Mouse (Mus musculus) forebrain, embryonic 16.5 days (tissue): ENCODE measurements around the gene 1700015F17Rik. TPM values are rescaled to one million over a fixed set of nuclear protein-coding genes. Genes with fewer than 3 reads are reported as not detected.

ENCODE experiments used
- ATAC-seq: fragments of 200-750 bp; cut with Nextera tagmentation; 2 replicates; pipeline ENCODE4 v1.8.0; 2017; ENCODE audit warnings: mild to moderate bottlenecking, moderate library complexity
- H3K27ac ChIP-seq: fragments of 300-500 bp; sonication (generic); 2 replicates; pipeline ENCODE4 v1.5.1; 2014; ENCODE audit warnings: low read length, control low read depth
- H3K27me3 ChIP-seq: fragments of 300-500 bp; sonication (generic); replicated peaks from 2 replicates; pipeline ENCODE4 v1.6.1; 2014; ENCODE audit warnings: low read length; ENCODE audit not compliant: control insufficient read depth, insufficient read depth
- H3K36me3 ChIP-seq: fragments of 300-500 bp; sonication (generic); 2 replicates; pipeline ENCODE4 v1.6.1; 2014; ENCODE audit not compliant: control insufficient read depth, insufficient read depth
- H3K4me1 ChIP-seq: fragments of 300-500 bp; sonication (generic); replicated peaks from 2 replicates; pipeline ENCODE4 v1.6.1; 2014; ENCODE audit warnings: low read length; ENCODE audit not compliant: control insufficient read depth, insufficient read depth
- H3K4me2 ChIP-seq: fragments of 300-500 bp; sonication (generic); 2 replicates; pipeline ENCODE4 v1.6.1; 2014; ENCODE audit warnings: mild to moderate bottlenecking, low read length, control low read depth
- H3K4me3 ChIP-seq: fragments of 300-500 bp; sonication (generic); replicated peaks from 2 replicates; pipeline ENCODE4 v1.5.1; 2014; ENCODE audit warnings: mild to moderate bottlenecking, low read length, control low read depth
- H3K9ac ChIP-seq: fragments of 300-500 bp; sonication (generic); replicated peaks from 2 replicates; pipeline ENCODE4 v1.6.1; 2014; ENCODE audit warnings: low read depth, low read length, control low read depth
- H3K9me3 ChIP-seq: fragments of 300-500 bp; sonication (generic); 2 replicates; pipeline ENCODE4 v1.6.1; 2016; ENCODE audit warnings: low read length; ENCODE audit not compliant: control insufficient read depth
- WGBS: fragments of 180-500 bp; shearing (Covaris S2); extraction: QIAGEN DNeasy Blood & Tissue Kit; methylation state at CpG from one replicate; pipeline ENCODE4 v1.1.7; 2014; 5-methylcytosine and 5-hydroxymethylcytosine counted together
- polyA plus RNA-seq: library from polyadenylated mRNA; unstranded; fragments of >200 nt; fragmentation: Nextera tagmentation; extraction: Ambion mirVana; gene quantifications from 2 replicates; pipeline ENCODE4 v1.2.1, GENCODE M21; 2015

1700015F17Rik gene
- polyA plus RNA-seq, result not detected in 2 replicates

- ATAC-seq, result no peak
- 92% methylated on average over 6 of the region's 6 CpGs for WGBS
Observed at GRCm38 (mm10) chr5:5479043-5479442, at the start of gene 1700015F17Rik. TSS of gene 1700015F17Rik (minus strand) at chr5:5479143.

GRCm38 (mm10) chr5:5515411-5515810, 36.5 kb upstream of the 1700015F17Rik start:
- no peaks in the 10 kb centered on the region for H3K27me3 ChIP-seq
- H3K4me2 ChIP-seq, result no peak overlapping the region
- no peak overlapping the region for H3K9ac ChIP-seq
- no peak for ATAC-seq
- no peaks in the 10 kb centered on the region for H3K9me3 ChIP-seq
- no peak overlapping the region for H3K27ac ChIP-seq
- H3K36me3 ChIP-seq, result no peaks in the 10 kb centered on the region
- WGBS, result 76% methylated on average over 5 of the region's 5 CpGs
- peaks cover 6% of the 10 kb centered on the region for H3K4me1 ChIP-seq
- no peak overlapping the region for H3K4me3 ChIP-seq

More at GRCm38 (mm10) chr5:5479043-5479442, at the start of gene 1700015F17Rik:
- no peaks in the 10 kb centered on the region for H3K36me3 ChIP-seq
- H3K9me3 ChIP-seq, result no peaks in the 10 kb centered on the region
- no peak within 1 kb of the TSS for H3K4me3 ChIP-seq
- no peak within 1 kb of the TSS for H3K27ac ChIP-seq
- no peaks in the 10 kb centered on the region for H3K27me3 ChIP-seq
- H3K4me1 ChIP-seq, result no peaks in the 10 kb centered on the region
- H3K9ac ChIP-seq, result no peak within 1 kb of the TSS
- no peak within 1 kb of the TSS for H3K4me2 ChIP-seq

- Histone ChIP-seq H3K4me3 (peak within 1 kb of the TSS; percentile 78), H3K36me3 (no peaks in the 10 kb centered on the region), H3K4me2 (peak within 1 kb of the TSS; percentile 66), H3K9me3 (no peaks in the 10 kb centered on the region), H3K4me1 (peaks cover 8% of the 10 kb centered on the region), H3K9ac (peak within 1 kb of the TSS; percentile 68), H3K27me3 (no peaks in the 10 kb centered on the region), H3K27ac (peak within 1 kb of the TSS; percentile 87)
- under 1% methylated on average over 68 of the region's 79 CpGs for WGBS
- ATAC-seq, result peak; percentile 97
Observed at GRCm38 (mm10) chr5:5514196-5515076, 35.5 kb upstream of the 1700015F17Rik start, which contains the start of gene Cldn12. TSS of gene Cldn12 (minus strand) at chr5:5514958.

GRCm38 (mm10) chr5:5511401-5511800, 32.5 kb upstream of the 1700015F17Rik start:
- WGBS, result 70% methylated on average over 3 of the region's 3 CpGs
- ATAC-seq, result no peak

GRCm38 (mm10) chr5:5510989-5511388, 32.0 kb upstream of the 1700015F17Rik start:
- Histone ChIP-seq H3K9ac (no peak overlapping the region), H3K4me2 (no peak overlapping the region), H3K4me3 (no peak overlapping the region), H3K4me1 (peaks cover 24% of the 10 kb centered on the region), H3K27me3 (no peaks in the 10 kb centered on the region), H3K9me3 (no peaks in the 10 kb centered on the region), H3K36me3 (no peaks in the 10 kb centered on the region), H3K27ac (no peak overlapping the region)
- no peak for ATAC-seq
- WGBS, result 23% methylated on average over 5 of the region's 5 CpGs

More at GRCm38 (mm10) chr5:5511401-5511800, 32.5 kb upstream of the 1700015F17Rik start:
- Histone ChIP-seq H3K27ac (no peak overlapping the region), H3K4me2 (no peak overlapping the region), H3K4me1 (peaks cover 24% of the 10 kb centered on the region), H3K9me3 (no peaks in the 10 kb centered on the region), H3K4me3 (no peak overlapping the region), H3K36me3 (no peaks in the 10 kb centered on the region), H3K27me3 (no peaks in the 10 kb centered on the region), H3K9ac (no peak overlapping the region)

GRCm38 (mm10) chr5:5510304-5510887, 31.5 kb upstream of the 1700015F17Rik start:
- ATAC-seq, result no peak
- no peak overlapping the region for H3K4me3 ChIP-seq
- WGBS, result 16% methylated on average over 10 of the region's 10 CpGs
- H3K9me3 ChIP-seq, result no peaks in the 10 kb centered on the region
- peak overlapping the region; percentile 6; the same call in 1 of the 2 replicates for H3K4me2 ChIP-seq
- no peaks in the 10 kb centered on the region for H3K36me3 ChIP-seq
- peaks cover 24% of the 10 kb centered on the region for H3K4me1 ChIP-seq
- no peak overlapping the region for H3K27ac ChIP-seq
- H3K27me3 ChIP-seq, result no peaks in the 10 kb centered on the region; the same call in 1 of the 2 replicates
- no peak overlapping the region for H3K9ac ChIP-seq

GRCm38 (mm10) chr5:5508231-5508630, 29.3 kb upstream of the 1700015F17Rik start:
- no peak overlapping the region for H3K4me3 ChIP-seq
- no peaks in the 10 kb centered on the region for H3K9me3 ChIP-seq
- WGBS, result 59% methylated on average over 10 of the region's 10 CpGs
- no peaks in the 10 kb centered on the region; the same call in 1 of the 2 replicates for H3K27me3 ChIP-seq
- H3K9ac ChIP-seq, result peak overlapping the region; percentile 22; the same call in 1 of the 2 replicates
- H3K36me3 ChIP-seq, result no peaks in the 10 kb centered on the region
- peaks cover 29% of the 10 kb centered on the region for H3K4me1 ChIP-seq
- H3K27ac ChIP-seq, result no peak overlapping the region
- peak overlapping the region; percentile 39 for H3K4me2 ChIP-seq
- peak; percentile 27 for ATAC-seq

GRCm38 (mm10) chr5:5507701-5508225, 28.8 kb upstream of the 1700015F17Rik start:
- peak; percentile 56 for ATAC-seq
- H3K27me3 ChIP-seq, result no peaks in the 10 kb centered on the region; the same call in 1 of the 2 replicates
- H3K36me3 ChIP-seq, result no peaks in the 10 kb centered on the region
- H3K4me1 ChIP-seq, result peaks cover 32% of the 10 kb centered on the region
- H3K9ac ChIP-seq, result peak overlapping the region; percentile 22; the same call in 1 of the 2 replicates
- H3K27ac ChIP-seq, result no peak overlapping the region
- H3K4me3 ChIP-seq, result 0 out of 2 replicates have a peak overlapping the region, but pooled peaks have one; percentile 6
- H3K9me3 ChIP-seq, result no peaks in the 10 kb centered on the region
- peak overlapping the region; percentile 39 for H3K4me2 ChIP-seq
- WGBS, result 16% methylated on average over 20 of the region's 20 CpGs

GRCm38 (mm10) chr5:5504456-5504855, 25.5 kb upstream of the 1700015F17Rik start:
- ATAC-seq, result no peak
- no peak overlapping the region for H3K27ac ChIP-seq
- H3K9ac ChIP-seq, result no peak overlapping the region

More at GRCm38 (mm10) chr5:5504456-5504855, 25.5 kb upstream of the 1700015F17Rik start:
- Histone ChIP-seq H3K4me3 (no peak overlapping the region), H3K27me3 (no peaks in the 10 kb centered on the region; the same call in 1 of the 2 replicates), H3K4me1 (peaks cover 28% of the 10 kb centered on the region), H3K4me2 (no peak overlapping the region), H3K9me3 (no peaks in the 10 kb centered on the region), H3K36me3 (no peaks in the 10 kb centered on the region)
- WGBS, result 89% methylated on average over 13 of the region's 13 CpGs
